Mouse (Mus musculus) skeletal muscle tissue, adult 2 months (tissue): ENCODE measurements around the gene Prkcz.

Experiments
- DNase-seq: peaks from one replicate; pipeline ENCODE4 v3.0.0-alpha.2; 2012; ENCODE audit warnings: low read depth, low spot score

Gene Prkcz

GRCm38 (mm10) chr4:155246691-155247105, 114.5 kb downstream of the Prkcz start:
- peak; percentile 64 for DNase-seq

GRCm38 (mm10) chr4:155245770-155246492, 115.2 kb downstream of the Prkcz start:
- DNase-seq: no peak

- no peak for DNase-seq
Measured at GRCm38 (mm10) chr4:155243233-155243632, 117.9 kb downstream of the Prkcz start.

- no peak for DNase-seq
Measured at GRCm38 (mm10) chr4:155242292-155242691, 118.9 kb downstream of the Prkcz start.

- DNase-seq: no peak
Measured at GRCm38 (mm10) chr4:155241789-155242188, 119.4 kb downstream of the Prkcz start.

- DNase-seq: no peak
Measured at GRCm38 (mm10) chr4:155239494-155239893, 121.7 kb downstream of the Prkcz start.

GRCm38 (mm10) chr4:155238276-155238675, 122.9 kb downstream of the Prkcz start:
- DNase-seq: peak; percentile 75

GRCm38 (mm10) chr4:155236737-155237385, 124.3 kb downstream of the Prkcz start:
- DNase-seq: no peak

- peak; percentile 94 for DNase-seq
Measured at GRCm38 (mm10) chr4:155235311-155236119, 125.6 kb downstream of the Prkcz start.

GRCm38 (mm10) chr4:155234371-155235310, 126.5 kb downstream of the Prkcz start:
- no peak for DNase-seq

- DNase-seq: peak; percentile 82
Measured at GRCm38 (mm10) chr4:155233878-155234277, 127.3 kb downstream of the Prkcz start.

GRCm38 (mm10) chr4:155228461-155228860, 132.7 kb downstream of the Prkcz start:
- no peak for DNase-seq

- no peak for DNase-seq
Measured at GRCm38 (mm10) chr4:155227986-155228385, 133.2 kb downstream of the Prkcz start.

GRCm38 (mm10) chr4:155225918-155226317, 135.2 kb downstream of the Prkcz start:
- no peak for DNase-seq

GRCm38 (mm10) chr4:155223594-155224528, 137.3 kb downstream of the Prkcz start:
- no peak for DNase-seq

GRCm38 (mm10) chr4:155222841-155223593, 138.1 kb downstream of the Prkcz start:
- DNase-seq: peak; percentile 99

- no peak for DNase-seq
Measured at GRCm38 (mm10) chr4:155222552-155222840, 138.7 kb downstream of the Prkcz start, which contains the start of gene Ski. Gene Ski (minus strand): TSS chr4:155222592.

- peak; percentile 82 for DNase-seq
Measured at GRCm38 (mm10) chr4:155221599-155222551, 139.3 kb downstream of the Prkcz start.
